Mouse (Mus musculus) gastrocnemius, postnatal 4 days (tissue): ENCODE measurements around the gene Arih2. TPM values are rescaled to one million over a fixed set of nuclear protein-coding genes. Genes with fewer than 3 reads are reported as not detected.
"Not testable (repeated sequence)": the region's sequence is repeated elsewhere in the genome, so short reads cannot be mapped to it uniquely, and the experiment has no call there.

Experiments
- DNase-seq, 2 experiments: peaks; one replicate each; pipeline ENCODE4 v3.0.0; 2021 to 2022; ENCODE audit warnings: low spot score in 2 of 2, mixed read lengths in 2 of 2
- total RNA-seq, 2 experiments: library from RNA; stranded (reverse); gene quantifications; 2 replicates each; pipeline ENCODE4 v1.2.3; 2021

Arih2 gene
- total RNA-seq, 2 experiments from 2014 or later: 58.2 to 68.8 TPM

GRCm38 (mm10) chr9:108654566-108655464 is 5.6 kb upstream of the Arih2 start:
- no peak for DNase-seq

- DNase-seq: no peak
These were observed 615 bp upstream of the Arih2 start for GRCm38 (mm10) chr9:108649561-108650440.

- DNase-seq: no peak
These were observed 1.0 kb downstream of the Arih2 start for GRCm38 (mm10) chr9:108648166-108648565.

GRCm38 (mm10) chr9:108639825-108640224 is 9.4 kb downstream of the Arih2 start:
- DNase-seq: no peak

GRCm38 (mm10) chr9:108635415-108635814 is 13.8 kb downstream of the Arih2 start:
- DNase-seq: no peak

GRCm38 (mm10) chr9:108633846-108634245 is 15.3 kb downstream of the Arih2 start:
- DNase-seq: no peak

GRCm38 (mm10) chr9:108632375-108632774 is 16.8 kb downstream of the Arih2 start:
- no peak for DNase-seq

- no peak for DNase-seq
These were observed 17.4 kb downstream of the Arih2 start for GRCm38 (mm10) chr9:108631631-108632256.

GRCm38 (mm10) chr9:108630683-108631082 is 18.5 kb downstream of the Arih2 start:
- DNase-seq: no peak

- DNase-seq: no peak
These were observed 21.0 kb downstream of the Arih2 start for GRCm38 (mm10) chr9:108628141-108628540.

- DNase-seq: peak in 1 of 2 experiments; percentile 12
These were observed 22.7 kb downstream of the Arih2 start for GRCm38 (mm10) chr9:108626498-108626897.

- DNase-seq: no peak
These were observed 31.9 kb downstream of the Arih2 start for GRCm38 (mm10) chr9:108617301-108617700.

GRCm38 (mm10) chr9:108611488-108611887 is 37.7 kb downstream of the Arih2 start:
- no peak for DNase-seq

- DNase-seq: no peak
These were observed 40.3 kb downstream of the Arih2 start for GRCm38 (mm10) chr9:108608889-108609288.

- DNase-seq: not testable (repeated sequence)
These were observed 41.3 kb downstream of the Arih2 start for GRCm38 (mm10) chr9:108607929-108608328.

GRCm38 (mm10) chr9:108601986-108602385 is 47.2 kb downstream of the Arih2 start:
- no peak for DNase-seq

GRCm38 (mm10) chr9:108600011-108600410 is 49.2 kb downstream of the Arih2 start:
- no peak for DNase-seq

- DNase-seq: no peak
These were observed 50.1 kb downstream of the Arih2 start for GRCm38 (mm10) chr9:108599021-108599566.

- peak; percentile 58 to 75 for DNase-seq
These were observed 52.0 kb downstream of the Arih2 start, which contains the start of gene P4htm for GRCm38 (mm10) chr9:108596998-108597764. Gene P4htm (minus strand): TSS chr9:108597667.

- no peak for DNase-seq
These were observed 54.8 kb downstream of the Arih2 start for GRCm38 (mm10) chr9:108594354-108594753.
